Mouse (Mus musculus) stomach, postnatal 0 days (tissue): ENCODE results near the gene Btbd18. TPM values are rescaled to one million over a fixed set of nuclear protein-coding genes. Genes with fewer than 3 reads are reported as not detected.
A peak's percentile ranks its signal among the peaks of the same experiment; 100 is the strongest.
"Not testable (repeated sequence)": the region's sequence is repeated elsewhere in the genome, so short reads cannot be mapped to it uniquely, and the experiment has no call there.

Source experiments
- ATAC-seq: fragments of 200-750 bp; cut with Nextera tagmentation; 2 replicates; pipeline ENCODE4 v1.8.0; 2017; ENCODE audit not compliant: low FRiP score, low TSS enrichment
- DNase-seq: peaks from one replicate; pipeline ENCODE4 v3.0.0-alpha.2; 2016; ENCODE audit warnings: low spot score
- H3K27ac ChIP-seq: fragments of 300-500 bp; sonication (generic); replicated peaks from 2 replicates; pipeline ENCODE4 v1.5.1; 2014; ENCODE audit warnings: mild to moderate bottlenecking, control low read depth
- H3K27me3 ChIP-seq: fragments of 300-500 bp; sonication (generic); 2 replicates; pipeline ENCODE4 v1.6.1; 2014; ENCODE audit warnings: low read length; ENCODE audit not compliant: control insufficient read depth, insufficient read depth
- H3K36me3 ChIP-seq: fragments of 300-500 bp; sonication (generic); 2 replicates; pipeline ENCODE4 v1.6.1; 2014; ENCODE audit warnings: low read length, mixed read lengths; ENCODE audit not compliant: control insufficient read depth, insufficient read depth
- H3K4me1 ChIP-seq: fragments of 300-500 bp; sonication (generic); replicated peaks from 2 replicates; pipeline ENCODE4 v1.6.1; 2014; ENCODE audit warnings: antibody characterized with exemption; ENCODE audit not compliant: control insufficient read depth, insufficient read depth
- H3K4me2 ChIP-seq: fragments of 300-500 bp; sonication (generic); replicated peaks from 2 replicates; pipeline ENCODE4 v1.6.1; 2014; ENCODE audit warnings: low read depth, mild to moderate bottlenecking, control low read depth, moderate library complexity
- H3K4me3 ChIP-seq: fragments of 300-500 bp; sonication (generic); 2 replicates; pipeline ENCODE4 v1.5.1; 2014; ENCODE audit warnings: low read depth, low read length, control low read depth
- H3K9ac ChIP-seq: fragments of 300-500 bp; sonication (generic); 2 replicates; pipeline ENCODE4 v1.6.1; 2014; ENCODE audit warnings: mild to moderate bottlenecking, low read length, control low read depth, mixed read lengths
- H3K9me3 ChIP-seq: fragments of 300-500 bp; sonication (generic); 2 replicates; pipeline ENCODE4 v1.6.1; 2016; ENCODE audit warnings: low read length; ENCODE audit not compliant: control insufficient read depth
- CTCF ChIP-seq: IDR thresholded peaks from 2 replicates; pipeline ENCODE4 v1.5.1; 2016; ENCODE audit warnings: antibody characterized with exemption, low read depth, mild to moderate bottlenecking, moderate library complexity
- EP300 ChIP-seq: optimal IDR thresholded peaks from 2 replicates; pipeline ENCODE3; 2016; ENCODE audit warnings: antibody characterized with exemption
- WGBS: fragments of 180-500 bp; shearing (Covaris S2); extraction: QIAGEN DNeasy Blood & Tissue Kit; methylation state at CpG from one replicate; pipeline ENCODE4 v1.1.7; 2014; 5-methylcytosine and 5-hydroxymethylcytosine counted together
- polyA plus RNA-seq: library from polyadenylated mRNA; unstranded; fragments of >200 nt; fragmentation: Nextera tagmentation; extraction: Ambion mirVana; gene quantifications from 2 replicates; pipeline ENCODE4 v1.2.1, GENCODE M21; 2015

Gene Btbd18
- polyA plus RNA-seq, 1 experiment from 2014 or later, result 0.11 TPM

- H3K9me3 ChIP-seq, result no peaks in the 10 kb centered on the region
- H3K4me1 ChIP-seq, result no peaks in the 10 kb centered on the region
- DNase-seq (peak; percentile 65), ATAC-seq (no peak; the same call in 1 of the 2 replicates)
- H3K9ac ChIP-seq, result no peak overlapping the region
- no peaks in the 10 kb centered on the region for H3K27me3 ChIP-seq
- no peaks in the 10 kb centered on the region for H3K36me3 ChIP-seq
- 38% methylated on average over 2 of the region's 2 CpGs for WGBS
- H3K27ac ChIP-seq, result no peak overlapping the region
- TF ChIP-seq CTCF (peak; percentile 74), EP300 (no peak)
- H3K4me2 ChIP-seq, result no peak overlapping the region
- no peak overlapping the region for H3K4me3 ChIP-seq
Observed at GRCm38 (mm10) chr2:84662866-84663265, 4.0 kb downstream of the Btbd18 start.

GRCm38 (mm10) chr2:84666081-84666480 lies 7.2 kb downstream of the Btbd18 start:
- H3K9ac ChIP-seq, result no peak overlapping the region
- WGBS, result 50% methylated on average over 12 of the region's 12 CpGs
- no peak for DNase-seq

GRCm38 (mm10) chr2:84669828-84670568 lies 11.1 kb downstream of the Btbd18 start:
- peak overlapping the region; percentile 90 for H3K9ac ChIP-seq
- TF ChIP-seq EP300 (no peak), CTCF (no peak)
- no peaks in the 10 kb centered on the region for H3K9me3 ChIP-seq
- H3K4me3 ChIP-seq, result peak overlapping the region; percentile 97
- WGBS, result 1% methylated on average over 39 of the region's 39 CpGs
- ATAC-seq, result peak; percentile 81
- H3K36me3 ChIP-seq, result peaks cover 9% of the 10 kb centered on the region
- DNase-seq, result peak; percentile 63
- no peaks in the 10 kb centered on the region for H3K27me3 ChIP-seq
- H3K4me1 ChIP-seq, result no peaks in the 10 kb centered on the region
- H3K4me2 ChIP-seq, result peak overlapping the region; percentile 68
- H3K27ac ChIP-seq, result peak overlapping the region; percentile 88

More at GRCm38 (mm10) chr2:84666081-84666480, 7.2 kb downstream of the Btbd18 start:
- Histone ChIP-seq H3K4me3 (no peak overlapping the region), H3K9me3 (no peaks in the 10 kb centered on the region), H3K27me3 (no peaks in the 10 kb centered on the region), H3K27ac (no peak overlapping the region), H3K36me3 (no peaks in the 10 kb centered on the region), H3K4me1 (no peaks in the 10 kb centered on the region), H3K4me2 (no peak overlapping the region)
- no peak for ATAC-seq
- TF ChIP-seq EP300, result no peak
- no peak for TF ChIP-seq CTCF

- Histone ChIP-seq H3K36me3 (peaks cover 10% of the 10 kb centered on the region), H3K27me3 (no peaks in the 10 kb centered on the region), H3K4me3 (peak within 1 kb of the TSS; percentile 97), H3K9me3 (no peaks in the 10 kb centered on the region), H3K27ac (peak within 1 kb of the TSS; percentile 88), H3K4me1 (no peaks in the 10 kb centered on the region), H3K9ac (peak within 1 kb of the TSS; percentile 90), H3K4me2 (peak within 1 kb of the TSS; percentile 68)
- 0% methylated on average over 20 of the region's 20 CpGs for WGBS
- ATAC-seq, result peak; percentile 95
- peak; percentile 91 for DNase-seq
- TF ChIP-seq EP300 (peak; percentile 24), CTCF (no peak)
Observed at GRCm38 (mm10) chr2:84670569-84670933, 11.7 kb downstream of the Btbd18 start, which contains the start of gene Selenoh. Gene Selenoh (minus strand): TSS chr2:84670770.

GRCm38 (mm10) chr2:84671535-84671934 lies 12.7 kb downstream of the Btbd18 start:
- DNase-seq, H3K9ac ChIP-seq, ATAC-seq, H3K4me1 ChIP-seq, H3K27ac ChIP-seq, H3K27me3 ChIP-seq, H3K4me2 ChIP-seq, H3K4me3 ChIP-seq, H3K9me3 ChIP-seq: not testable (repeated sequence)
- 63% methylated on average over 4 of the region's 5 CpGs for WGBS
- H3K36me3 ChIP-seq, result peaks cover 10% of the 10 kb centered on the region

- ATAC-seq, result peak; percentile 27; the same call in 1 of the 2 replicates
- H3K36me3 ChIP-seq, result peaks cover 10% of the 10 kb centered on the region
- peak; percentile 73 for TF ChIP-seq CTCF
- no peak for TF ChIP-seq EP300
- no peaks in the 10 kb centered on the region for H3K4me1 ChIP-seq
- H3K27ac ChIP-seq, result 0 out of 2 replicates have a peak overlapping the region, but pooled peaks have one; percentile 35
- H3K4me3 ChIP-seq, result peak overlapping the region; percentile 52
- WGBS, result 5% methylated on average over 22 of the region's 22 CpGs
- peak overlapping the region; percentile 67 for H3K4me2 ChIP-seq
- H3K9me3 ChIP-seq, result no peaks in the 10 kb centered on the region
- H3K27me3 ChIP-seq, result no peaks in the 10 kb centered on the region
- peak overlapping the region; percentile 65 for H3K9ac ChIP-seq
- no peak for DNase-seq
Observed at GRCm38 (mm10) chr2:84677270-84677967, 18.5 kb downstream of the Btbd18 start.
